Mouse (Mus musculus): ENCODE results near the gene Ext2. TPM values are rescaled to one million over a fixed set of nuclear protein-coding genes. Genes with fewer than 3 reads are reported as not detected.

Ext2 gene
- polyA plus RNA-seq, 1 experiment from 2014 or later, result 69.7 TPM

DNA sequence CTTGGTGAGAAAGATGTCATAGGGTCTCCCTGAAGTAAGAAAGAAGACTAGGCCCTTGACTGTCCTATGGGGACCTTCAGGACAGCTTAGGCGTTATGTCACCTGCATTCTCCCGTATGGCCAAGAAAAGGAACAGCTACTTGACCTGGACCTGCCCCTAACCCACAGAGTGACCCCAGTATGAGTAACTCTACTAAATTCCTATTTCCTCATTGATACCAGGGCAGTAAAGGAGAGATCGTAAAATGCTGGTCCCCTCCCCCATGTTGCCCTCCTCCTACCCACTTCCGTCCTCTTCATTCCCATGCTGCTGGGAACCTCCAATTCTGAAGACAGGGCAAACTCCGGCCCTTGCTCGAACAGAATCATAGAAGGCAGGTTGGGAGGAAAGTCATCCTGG lies 177.6 kb downstream of the Ext2 start:
- WGBS, result 16% methylated on average over 6 of the region's 6 CpGs
- Histone ChIP-seq H3K9me3 (replicated peaks) (no peaks in the 10 kb centered on the region; the same call in 1 of the 2 replicates), H3K27me3 (replicated peaks) (peaks cover 88% of the 10 kb centered on the region), H3K36me3 (no peaks in the 10 kb centered on the region), H3K4me3 (replicated peaks) (no peak overlapping the region), H3K27ac (replicated peaks) (no peak overlapping the region), H3K9ac (replicated peaks) (no peak overlapping the region), H3K4me2 (no peak overlapping the region), H3K4me1 (peaks cover 28% of the 10 kb centered on the region)
- no peak for ATAC-seq (ENCODE audit: low FRiP score)

DNA sequence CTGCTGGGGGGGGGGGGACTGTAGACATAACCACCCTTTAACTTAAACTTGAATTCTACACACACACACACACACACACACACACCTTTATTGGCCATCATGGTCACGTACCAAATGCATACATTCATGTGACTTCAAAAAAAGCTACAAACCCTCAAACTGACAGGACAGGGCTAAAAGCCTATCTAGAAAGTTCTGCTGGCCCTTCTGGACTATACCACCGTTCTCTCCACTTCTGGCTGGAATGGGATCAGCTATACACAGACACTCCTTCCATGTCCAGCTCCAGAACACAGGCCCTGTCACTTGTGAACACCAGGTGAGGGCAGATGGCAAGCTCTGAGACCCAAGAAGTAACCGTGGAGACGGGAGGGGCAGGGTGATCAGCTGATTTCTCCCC lies 178.1 kb downstream of the Ext2 start:
- no peak overlapping the region for H3K4me2 ChIP-seq
- peaks cover 28% of the 10 kb centered on the region for H3K4me1 ChIP-seq
- no peak overlapping the region for H3K9ac ChIP-seq (replicated peaks)
- H3K9me3 ChIP-seq (replicated peaks), result no peaks in the 10 kb centered on the region; the same call in 1 of the 2 replicates
- no peaks in the 10 kb centered on the region for H3K36me3 ChIP-seq
- peaks cover 88% of the 10 kb centered on the region for H3K27me3 ChIP-seq (replicated peaks)
- no peak overlapping the region for H3K4me3 ChIP-seq (replicated peaks)
- H3K27ac ChIP-seq (replicated peaks), result no peak overlapping the region
- ATAC-seq (ENCODE audit: low FRiP score), result no peak
- 19% methylated on average over 4 of the region's 4 CpGs for WGBS

DNA sequence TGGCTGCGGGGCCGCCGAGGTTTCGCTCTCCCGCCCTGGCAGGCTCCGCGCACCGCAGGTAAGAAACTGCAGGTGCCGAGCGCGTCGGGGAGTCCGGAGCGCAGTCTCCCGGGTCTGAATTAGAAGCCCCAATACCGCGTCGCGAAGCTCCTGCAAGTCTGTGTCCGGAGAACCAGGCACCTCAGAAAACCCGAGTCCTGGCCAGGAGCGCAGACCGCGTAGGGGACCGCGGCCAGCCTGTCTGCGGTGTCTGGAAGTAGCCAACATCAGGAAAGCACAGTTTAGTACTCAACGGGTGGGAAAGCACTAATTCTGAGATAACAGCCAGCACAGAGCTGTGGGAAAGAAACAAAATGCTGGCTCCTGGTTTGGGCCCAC lies 179.0 kb downstream of the Ext2 start:
- Histone ChIP-seq H3K4me1 (peaks cover 28% of the 10 kb centered on the region), H3K9me3 (replicated peaks) (no peaks in the 10 kb centered on the region; the same call in 1 of the 2 replicates), H3K27ac (replicated peaks) (no peak overlapping the region), H3K4me2 (peak overlapping the region; percentile 56), H3K36me3 (no peaks in the 10 kb centered on the region), H3K9ac (replicated peaks) (no peak overlapping the region), H3K4me3 (replicated peaks) (peak overlapping the region; percentile 33), H3K27me3 (replicated peaks) (peaks cover 86% of the 10 kb centered on the region)
- WGBS, result 1% methylated on average over 28 of the region's 28 CpGs
- no peak for ATAC-seq (ENCODE audit: low FRiP score)

DNA sequence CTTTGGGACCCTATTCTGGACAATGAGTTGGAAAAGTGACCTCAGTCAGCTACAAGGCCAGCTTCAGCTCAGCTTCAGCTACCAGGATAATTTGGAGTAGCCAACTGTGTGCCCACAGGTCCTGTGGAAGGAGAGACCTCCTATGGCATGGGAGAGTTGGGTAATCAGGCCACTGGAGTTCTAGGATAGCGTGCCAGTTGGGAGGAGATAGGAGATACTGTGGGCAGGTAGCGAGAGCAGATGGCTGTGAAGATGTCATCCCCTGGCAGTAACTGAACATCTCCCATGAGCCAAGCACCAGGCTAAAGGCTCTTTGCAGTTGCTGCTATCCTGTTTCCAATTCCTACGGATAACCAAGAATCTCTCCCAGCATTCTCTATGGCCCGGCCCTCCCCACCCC lies 187.8 kb downstream of the Ext2 start:
- 90% methylated on average over 4 of the region's 4 CpGs for WGBS
- Histone ChIP-seq H3K4me1 (no peaks in the 10 kb centered on the region), H3K9ac (replicated peaks) (no peak overlapping the region), H3K27ac (replicated peaks) (no peak overlapping the region), H3K9me3 (replicated peaks) (no peaks in the 10 kb centered on the region), H3K27me3 (replicated peaks) (peaks cover 43% of the 10 kb centered on the region), H3K36me3 (no peaks in the 10 kb centered on the region), H3K4me3 (replicated peaks) (no peak overlapping the region), H3K4me2 (no peak overlapping the region)
- ATAC-seq (ENCODE audit: low FRiP score), result no peak

DNA sequence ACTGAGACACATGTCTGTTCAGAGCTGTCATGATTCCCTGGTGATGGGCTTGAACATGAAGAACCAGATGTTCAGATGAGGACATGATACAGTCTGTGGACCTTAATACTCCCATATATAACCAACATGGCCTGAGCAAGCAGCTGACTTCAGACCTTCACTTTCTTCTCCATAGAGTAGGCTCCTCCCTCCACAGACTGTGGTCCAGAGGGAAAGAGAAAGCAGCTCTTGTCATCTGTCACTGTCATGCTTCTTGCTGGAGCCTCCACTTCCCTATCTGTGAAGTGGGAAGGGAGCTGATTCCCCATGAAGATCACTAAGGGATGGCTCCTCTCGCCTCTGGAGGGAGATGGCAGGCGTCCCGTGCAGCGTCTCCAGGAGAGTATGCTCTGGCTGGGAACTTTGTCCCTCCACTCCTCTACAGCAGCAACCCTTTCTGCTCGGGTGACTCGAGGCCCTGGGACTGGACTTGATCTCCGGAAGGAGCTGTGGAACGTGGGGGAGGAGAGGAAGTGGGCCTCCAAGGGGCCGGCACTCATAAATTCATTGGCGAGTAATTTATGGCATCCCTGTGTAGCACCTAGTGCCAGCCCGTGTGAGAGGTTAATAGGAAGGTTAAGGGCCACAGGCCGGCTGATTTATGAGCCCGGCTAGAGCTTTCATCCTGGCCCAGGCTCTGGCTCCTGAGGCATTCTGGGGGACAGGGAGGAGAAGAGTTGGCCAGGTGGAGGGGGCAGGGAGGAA lies 197.5 kb downstream of the Ext2 start:
- no peaks in the 10 kb centered on the region; the same call in 1 of the 2 replicates for H3K27me3 ChIP-seq (replicated peaks)
- WGBS, result 44% methylated on average over 13 of the region's 13 CpGs
- no peaks in the 10 kb centered on the region for H3K36me3 ChIP-seq
- H3K4me3 ChIP-seq (replicated peaks), result no peak overlapping the region
- no peak for ATAC-seq (ENCODE audit: low FRiP score)
- no peak overlapping the region for H3K9ac ChIP-seq (replicated peaks)
- no peaks in the 10 kb centered on the region for H3K4me1 ChIP-seq
- H3K27ac ChIP-seq (replicated peaks), result no peak overlapping the region
- H3K9me3 ChIP-seq (replicated peaks), result no peaks in the 10 kb centered on the region
- no peak overlapping the region for H3K4me2 ChIP-seq

DNA sequence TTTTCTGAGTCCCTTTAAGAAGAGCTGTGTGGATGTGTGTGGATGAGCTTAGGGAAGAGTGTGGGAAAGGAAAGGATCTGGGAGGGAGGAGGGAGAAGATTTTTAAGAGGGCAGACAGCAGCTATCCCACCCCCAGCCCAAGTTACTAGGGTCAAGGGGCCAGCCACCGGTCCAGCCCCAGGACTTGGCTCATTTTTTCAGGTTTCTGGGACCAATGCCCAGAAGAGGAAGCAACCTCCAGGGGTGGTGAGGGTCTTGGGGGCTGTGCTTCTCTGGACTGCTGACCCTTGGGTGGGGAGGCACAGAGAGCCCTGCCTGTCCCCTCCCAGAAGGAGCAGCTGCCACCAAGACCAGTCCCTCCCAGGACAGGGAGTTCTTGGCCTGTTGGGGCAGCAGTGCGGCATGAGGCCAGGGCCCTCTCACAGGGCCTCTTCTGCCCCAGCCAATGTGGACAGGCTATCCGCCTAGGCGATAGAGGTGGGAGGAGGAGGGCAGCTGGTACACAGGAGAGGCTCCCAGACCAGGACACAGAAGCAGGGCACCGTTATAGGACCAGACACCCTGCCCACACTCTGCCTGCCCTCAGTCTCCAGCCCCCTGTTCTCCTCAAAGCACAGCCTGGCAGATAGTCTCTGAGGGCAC lies 203.0 kb downstream of the Ext2 start:
- no peak overlapping the region for H3K9ac ChIP-seq (replicated peaks)
- no peak for ATAC-seq (ENCODE audit: low FRiP score)
- H3K36me3 ChIP-seq, result no peaks in the 10 kb centered on the region
- peaks cover 4% of the 10 kb centered on the region; the same call in 1 of the 2 replicates for H3K27me3 ChIP-seq (replicated peaks)
- no peak overlapping the region for H3K4me3 ChIP-seq (replicated peaks)
- 53% methylated on average over 5 of the region's 5 CpGs for WGBS
- H3K9me3 ChIP-seq (replicated peaks), result no peaks in the 10 kb centered on the region
- no peak overlapping the region for H3K4me2 ChIP-seq
- no peak overlapping the region for H3K27ac ChIP-seq (replicated peaks)
- no peaks in the 10 kb centered on the region for H3K4me1 ChIP-seq

DNA sequence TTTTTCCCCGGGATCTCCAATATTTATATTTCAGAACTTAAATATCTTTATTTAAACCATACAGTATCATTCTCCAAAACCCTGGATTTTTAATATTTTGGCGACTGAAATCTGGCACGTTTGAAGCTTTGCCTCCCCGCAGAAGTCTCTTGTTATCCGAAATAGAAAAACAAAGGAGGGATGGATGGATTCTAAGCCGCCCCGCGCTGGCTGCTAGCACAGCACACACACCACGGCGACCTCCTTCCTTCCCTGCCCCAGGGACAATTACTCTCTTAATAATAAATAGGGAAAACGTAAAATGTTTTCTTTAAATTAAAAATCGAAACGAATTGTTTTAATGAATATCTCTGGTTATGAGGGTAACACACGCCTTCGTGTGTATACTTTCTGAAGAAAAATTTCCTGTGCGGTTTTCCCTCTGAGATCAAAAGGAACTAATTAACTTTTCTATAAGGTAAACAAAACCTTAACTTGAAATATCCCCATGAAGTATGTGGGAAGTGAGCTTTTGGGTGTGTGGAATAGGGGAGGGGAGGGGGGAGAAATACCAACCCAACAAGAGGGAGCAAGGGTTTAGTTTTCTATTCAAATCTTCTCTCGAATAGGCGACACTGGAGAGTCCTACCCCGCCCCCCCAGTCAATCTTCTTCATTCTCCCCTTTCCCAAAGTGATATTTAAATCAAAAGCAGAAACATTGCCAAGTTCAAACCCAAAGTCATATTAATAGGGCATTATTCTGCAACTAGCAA lies 203.7 kb downstream of the Ext2 start:
- Histone ChIP-seq H3K4me3 (replicated peaks) (no peak overlapping the region), H3K27me3 (replicated peaks) (peaks cover 4% of the 10 kb centered on the region; the same call in 1 of the 2 replicates), H3K36me3 (no peaks in the 10 kb centered on the region), H3K27ac (replicated peaks) (no peak overlapping the region), H3K9me3 (replicated peaks) (no peaks in the 10 kb centered on the region), H3K9ac (replicated peaks) (no peak overlapping the region), H3K4me1 (no peaks in the 10 kb centered on the region), H3K4me2 (no peak overlapping the region)
- WGBS, result 54% methylated on average over 19 of the region's 19 CpGs
- ATAC-seq (ENCODE audit: low FRiP score), result no peak

DNA sequence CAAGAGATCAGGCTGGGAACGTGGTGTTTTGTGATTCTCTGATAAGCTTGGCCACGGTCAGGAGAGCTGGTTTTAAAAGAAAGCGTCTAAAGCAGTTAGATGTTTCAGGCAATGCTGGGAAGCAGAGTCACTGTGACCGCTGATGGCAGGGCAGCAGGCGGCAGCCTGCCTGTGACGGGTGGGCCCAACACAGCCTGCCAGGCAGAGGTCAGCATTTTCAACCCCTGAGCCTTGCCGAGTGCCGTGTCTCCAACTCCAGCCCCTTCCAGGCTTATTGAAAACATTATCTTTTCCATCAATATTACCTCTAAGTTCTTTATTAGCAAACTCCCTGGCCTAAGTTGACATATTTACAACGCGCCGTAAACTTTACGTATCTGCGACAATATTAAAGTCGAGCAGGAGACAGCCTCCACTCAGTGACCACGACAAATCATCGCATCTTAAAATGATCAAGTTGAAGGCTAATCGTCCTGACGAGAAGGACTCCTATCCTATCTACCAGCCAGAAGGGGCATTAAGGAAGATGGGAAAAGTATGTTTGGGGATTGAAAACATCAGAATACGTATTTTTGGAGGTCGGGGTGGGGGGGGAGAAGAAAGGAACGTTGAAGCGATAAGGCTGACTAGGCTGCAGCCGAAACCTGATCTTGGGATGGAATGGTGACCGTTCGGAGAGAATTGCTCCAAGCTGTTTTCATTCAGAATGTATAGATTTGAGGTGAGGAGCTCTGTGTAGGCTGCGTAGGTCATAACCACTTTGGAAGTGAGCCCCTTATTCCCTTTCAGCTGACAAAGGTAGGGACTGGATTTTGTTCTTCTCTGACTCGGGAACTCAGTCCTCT lies 206.3 kb downstream of the Ext2 start:
- no peak overlapping the region for H3K4me2 ChIP-seq
- no peak overlapping the region for H3K27ac ChIP-seq (replicated peaks)
- H3K9ac ChIP-seq (replicated peaks), result no peak overlapping the region
- no peaks in the 10 kb centered on the region for H3K4me1 ChIP-seq
- no peak for ATAC-seq (ENCODE audit: low FRiP score)
- no peak overlapping the region for H3K4me3 ChIP-seq (replicated peaks)
- H3K27me3 ChIP-seq (replicated peaks), result 0 out of 2 replicates have a peak, but pooled peaks cover 4% of the 10 kb centered on the region
- H3K36me3 ChIP-seq, result no peaks in the 10 kb centered on the region
- H3K9me3 ChIP-seq (replicated peaks), result no peaks in the 10 kb centered on the region
- 61% methylated on average over 27 of the region's 27 CpGs for WGBS

DNA sequence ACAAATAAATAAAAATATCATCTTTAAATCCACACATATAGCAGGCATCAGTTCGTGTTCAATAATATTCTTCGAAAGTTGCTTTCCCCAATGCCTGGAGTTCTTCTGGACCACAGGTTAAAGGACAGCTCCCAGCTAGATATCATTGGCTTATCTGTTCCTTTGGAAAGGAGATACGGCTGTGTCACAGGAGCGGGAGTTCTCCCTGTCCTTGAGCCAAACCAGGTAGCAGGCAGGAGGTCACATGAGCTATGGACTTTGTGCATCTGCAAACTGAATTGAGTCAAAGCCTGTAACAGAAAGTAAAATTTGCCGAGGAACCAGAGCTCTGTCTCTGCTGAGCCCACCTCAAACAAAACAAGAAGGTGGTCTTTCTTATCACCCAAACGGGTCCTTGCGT lies 209.3 kb downstream of the Ext2 start:
- Histone ChIP-seq H3K9me3 (replicated peaks) (no peaks in the 10 kb centered on the region), H3K4me2 (no peak overlapping the region), H3K36me3 (no peaks in the 10 kb centered on the region), H3K27ac (replicated peaks) (no peak overlapping the region), H3K4me1 (no peaks in the 10 kb centered on the region), H3K27me3 (replicated peaks) (no peaks in the 10 kb centered on the region), H3K4me3 (replicated peaks) (no peak overlapping the region), H3K9ac (replicated peaks) (no peak overlapping the region)
- ATAC-seq (ENCODE audit: low FRiP score), result no peak
- WGBS, result 93% methylated on average over 7 of the region's 7 CpGs

Data from neural tube, embryonic 15.5 days (tissue).